Mouse (Mus musculus): Measurements from ENCODE around the gene Mrpl20.

DNA sequence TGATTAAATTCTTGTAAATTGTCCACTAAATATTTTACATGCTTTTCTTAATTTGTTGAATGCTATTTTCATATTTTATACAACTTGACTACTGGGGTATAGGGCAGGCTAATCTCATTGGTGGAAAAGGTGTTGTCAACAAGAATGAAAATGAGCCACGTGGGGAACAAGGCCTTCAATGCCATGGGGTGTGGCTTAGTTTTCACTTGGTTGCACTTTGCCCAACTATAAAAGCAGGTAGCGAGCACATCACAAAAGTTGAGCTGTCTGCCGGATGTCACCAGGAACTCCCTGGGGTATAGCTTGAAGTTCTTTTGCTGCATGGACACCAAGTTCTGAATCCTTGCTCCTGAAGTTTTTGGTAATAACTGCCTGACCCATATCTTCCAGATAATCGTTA is 14.9 kb downstream of the Mrpl20 start:
- no peak for TF ChIP-seq CTCF (IDR thresholded peaks at IDR 0.05; ENCODE audit: borderline replicate concordance, control insufficient read depth, extremely low read depth, insufficient read depth, low read length, poor library complexity)
- TF ChIP-seq POLR2A (IDR thresholded peaks at IDR 0.05; ENCODE audit: control insufficient read depth, extremely low read depth, insufficient read depth, low read length, poor library complexity), result no peak

Measured in thymus, adult 2 months (tissue).